Mouse (Mus musculus): ENCODE data around the gene Spef2. TPM values are rescaled to one million over a fixed set of nuclear protein-coding genes. Genes with fewer than 3 reads are reported as not detected.
"Not testable (repeated sequence)": the region's sequence is repeated elsewhere in the genome, so short reads cannot be mapped to it uniquely, and the experiment has no call there.

The Spef2 gene
- polyA plus RNA-seq, 1 experiment from 2014 or later = 1.8 TPM

DNA sequence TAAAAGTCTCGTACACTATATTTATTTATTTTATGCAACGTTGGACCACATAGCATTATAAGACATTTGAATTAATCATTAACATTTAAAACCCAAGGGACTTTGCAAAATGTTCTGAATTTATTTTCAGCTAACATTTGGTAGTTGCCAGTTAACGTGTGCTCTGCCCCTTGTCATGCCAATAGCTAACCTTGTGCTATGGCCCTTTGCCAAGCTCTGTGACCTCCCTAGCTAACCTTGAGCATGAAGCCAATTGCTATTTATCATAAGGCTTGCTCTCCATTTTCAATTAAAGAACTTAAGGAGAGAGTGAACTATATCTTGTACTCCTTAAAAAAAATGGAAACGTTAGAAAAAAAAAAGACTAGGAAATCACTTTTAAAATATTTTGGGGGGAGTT is 175.3 kb downstream of the Spef2 start:
- Histone ChIP-seq H3K4me2 (ENCODE audit: low read length) (no peak overlapping the region), H3K4me3 (ENCODE audit: low read depth, low read length) (no peak overlapping the region), H3K27me3 (replicated peaks; ENCODE audit: control insufficient read depth, insufficient read depth, low read length) (no peaks in the 10 kb centered on the region), H3K9me3 (replicated peaks; ENCODE audit: control insufficient read depth, low read length) (no peaks in the 10 kb centered on the region), H3K36me3 (ENCODE audit: control insufficient read depth, insufficient read depth, low read length) (no peaks in the 10 kb centered on the region), H3K4me1 (ENCODE audit: control insufficient read depth, insufficient read depth, low read length) (no peaks in the 10 kb centered on the region), H3K9ac (ENCODE audit: low read length) (no peak overlapping the region), H3K27ac (ENCODE audit: low read depth, low read length) (no peak overlapping the region)
- 91% methylated on average over 4 of the region's 4 CpGs for WGBS
- ATAC-seq (no peak), DNase-seq (ENCODE audit: low spot score) (no peak)

DNA sequence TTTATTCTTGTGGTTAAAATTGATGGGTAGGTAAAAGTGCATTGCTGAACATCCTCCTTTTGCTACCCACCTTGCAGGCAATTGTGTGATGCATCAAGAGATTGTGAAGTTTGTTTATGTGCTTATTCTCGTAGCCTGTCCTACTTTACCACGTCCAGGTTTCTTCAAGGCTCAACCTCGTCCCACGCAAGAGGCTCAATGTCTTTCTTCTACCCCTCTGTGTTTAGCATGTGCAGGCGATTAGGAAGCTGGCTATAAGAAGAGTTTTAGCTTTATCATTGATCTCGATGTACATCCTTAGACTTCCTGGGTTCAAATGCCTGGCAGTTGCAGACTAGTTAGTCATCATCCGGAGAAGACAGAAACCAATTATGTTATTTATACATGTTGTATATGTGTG is 176.0 kb downstream of the Spef2 start:
- ATAC-seq (no peak), DNase-seq (ENCODE audit: low spot score) (no peak)
- no peak overlapping the region for H3K4me2 ChIP-seq (ENCODE audit: low read length)
- WGBS = 92% methylated on average over 7 of the region's 7 CpGs
- H3K4me3 ChIP-seq (ENCODE audit: low read depth, low read length) = no peak overlapping the region
- H3K9me3 ChIP-seq (replicated peaks; ENCODE audit: control insufficient read depth, low read length) = no peaks in the 10 kb centered on the region
- no peaks in the 10 kb centered on the region for H3K36me3 ChIP-seq (ENCODE audit: control insufficient read depth, insufficient read depth, low read length)
- no peaks in the 10 kb centered on the region for H3K4me1 ChIP-seq (ENCODE audit: control insufficient read depth, insufficient read depth, low read length)
- no peak overlapping the region for H3K27ac ChIP-seq (ENCODE audit: low read depth, low read length)
- no peaks in the 10 kb centered on the region for H3K27me3 ChIP-seq (replicated peaks; ENCODE audit: control insufficient read depth, insufficient read depth, low read length)
- no peak overlapping the region for H3K9ac ChIP-seq (ENCODE audit: low read length)

DNA sequence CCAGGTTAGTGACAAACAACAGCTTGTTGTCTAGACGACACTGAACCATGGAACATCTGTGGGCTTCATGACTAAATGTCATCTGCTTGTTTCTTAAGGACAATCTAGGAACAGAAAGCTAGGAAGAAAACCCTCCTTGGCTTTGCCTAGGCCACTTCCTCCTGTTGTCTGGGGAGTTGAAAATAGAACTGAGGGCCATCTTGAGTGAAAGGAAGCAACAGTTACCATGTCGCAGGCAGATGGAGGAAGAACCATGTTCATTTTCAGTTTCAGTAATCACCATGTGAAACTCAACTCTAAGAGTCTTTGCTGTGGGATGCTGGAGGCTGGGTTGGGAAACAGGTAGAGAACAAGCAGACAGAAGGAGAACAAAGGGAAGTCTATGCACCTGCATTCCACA is 176.8 kb downstream of the Spef2 start:
- ATAC-seq = no peak
- WGBS = 85% methylated on average over 2 of the region's 2 CpGs
- Histone ChIP-seq H3K4me3 (ENCODE audit: low read depth, low read length) (no peak overlapping the region), H3K36me3 (ENCODE audit: control insufficient read depth, insufficient read depth, low read length) (no peaks in the 10 kb centered on the region), H3K9ac (ENCODE audit: low read length) (no peak overlapping the region), H3K27ac (ENCODE audit: low read depth, low read length) (no peak overlapping the region), H3K9me3 (replicated peaks; ENCODE audit: control insufficient read depth, low read length) (no peaks in the 10 kb centered on the region), H3K4me2 (ENCODE audit: low read length) (no peak overlapping the region), H3K27me3 (replicated peaks; ENCODE audit: control insufficient read depth, insufficient read depth, low read length) (no peaks in the 10 kb centered on the region), H3K4me1 (ENCODE audit: control insufficient read depth, insufficient read depth, low read length) (no peaks in the 10 kb centered on the region)
- DNase-seq (ENCODE audit: low spot score) = no peak

DNA sequence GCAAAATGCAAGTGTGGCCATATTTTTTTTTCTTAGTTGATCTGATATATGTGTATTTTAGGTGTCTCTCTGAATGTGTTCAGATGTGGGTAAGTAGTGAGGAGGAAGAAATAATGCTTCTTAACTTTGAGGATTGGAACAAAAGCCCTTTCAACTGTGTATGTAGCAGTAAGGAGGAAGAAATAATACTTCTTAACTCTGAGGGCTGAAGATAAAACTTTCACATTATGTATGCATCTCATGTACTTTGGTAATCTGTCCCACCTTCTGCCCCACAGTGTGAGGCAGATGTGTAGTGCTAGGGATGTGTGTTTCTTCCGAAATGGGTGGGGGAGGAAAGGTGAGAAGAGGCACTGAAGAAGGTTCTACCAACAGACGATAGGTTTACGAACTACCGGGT is 181.4 kb downstream of the Spef2 start:
- Histone ChIP-seq H3K36me3 (ENCODE audit: control insufficient read depth, insufficient read depth, low read length) (no peaks in the 10 kb centered on the region), H3K9ac (ENCODE audit: low read length) (no peak overlapping the region), H3K27ac (ENCODE audit: low read depth, low read length) (no peak overlapping the region), H3K27me3 (replicated peaks; ENCODE audit: control insufficient read depth, insufficient read depth, low read length) (no peaks in the 10 kb centered on the region), H3K9me3 (replicated peaks; ENCODE audit: control insufficient read depth, low read length) (no peaks in the 10 kb centered on the region), H3K4me1 (ENCODE audit: control insufficient read depth, insufficient read depth, low read length) (no peaks in the 10 kb centered on the region), H3K4me2 (ENCODE audit: low read length) (no peak overlapping the region), H3K4me3 (ENCODE audit: low read depth, low read length) (no peak overlapping the region)
- WGBS = 95% methylated on average over 4 of the region's 4 CpGs
- no peak for ATAC-seq
- DNase-seq (ENCODE audit: low spot score) = no peak

DNA sequence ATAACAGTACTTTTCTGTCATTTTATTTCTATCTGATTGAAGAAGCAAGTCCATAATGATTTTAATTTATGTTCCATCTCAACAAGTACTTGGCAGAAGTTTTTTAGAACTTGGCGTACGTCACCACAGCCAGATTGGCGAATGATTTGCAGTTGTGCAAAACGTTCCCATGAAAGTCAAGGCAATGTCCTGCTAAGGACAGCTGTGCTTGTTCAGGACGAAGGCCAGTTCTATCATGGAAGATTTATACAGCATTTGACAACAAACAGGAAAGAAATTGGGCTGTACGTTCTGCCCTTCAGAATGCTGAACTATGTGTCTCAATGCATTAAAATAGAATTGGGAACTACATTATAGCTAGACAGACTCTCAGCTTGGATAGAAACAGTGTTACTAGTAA is 183.3 kb downstream of the Spef2 start:
- Histone ChIP-seq H3K9ac (ENCODE audit: low read length) (no peak overlapping the region), H3K4me2 (ENCODE audit: low read length) (no peak overlapping the region), H3K4me1 (ENCODE audit: control insufficient read depth, insufficient read depth, low read length) (no peaks in the 10 kb centered on the region), H3K36me3 (ENCODE audit: control insufficient read depth, insufficient read depth, low read length) (no peaks in the 10 kb centered on the region), H3K9me3 (replicated peaks; ENCODE audit: control insufficient read depth, low read length) (no peaks in the 10 kb centered on the region), H3K4me3 (ENCODE audit: low read depth, low read length) (no peak overlapping the region), H3K27ac (ENCODE audit: low read depth, low read length) (no peak overlapping the region), H3K27me3 (replicated peaks; ENCODE audit: control insufficient read depth, insufficient read depth, low read length) (no peaks in the 10 kb centered on the region)
- no peak for DNase-seq (ENCODE audit: low spot score)
- ATAC-seq = no peak
- 89% methylated on average over 6 of the region's 6 CpGs for WGBS

DNA sequence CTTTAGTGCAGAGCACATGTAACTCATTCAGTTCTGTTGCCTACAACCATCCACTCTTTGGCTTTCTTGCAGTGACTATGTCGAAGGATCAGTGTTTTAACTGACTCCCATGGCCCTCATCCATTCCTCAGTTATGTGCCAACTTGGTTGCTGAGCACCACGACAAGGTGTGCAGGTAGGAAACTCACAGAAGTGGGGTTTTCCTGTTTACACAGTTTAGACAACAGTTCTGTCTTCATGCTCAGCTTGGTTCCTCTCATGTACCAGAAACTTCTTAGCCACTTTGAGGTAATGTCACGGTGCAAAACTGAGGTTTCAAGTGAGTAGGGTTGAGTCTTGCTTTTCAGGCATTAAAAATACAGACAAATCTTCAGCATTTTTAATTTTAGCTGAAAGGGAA is 184.5 kb downstream of the Spef2 start:
- Histone ChIP-seq H3K27ac (ENCODE audit: low read depth, low read length) (no peak overlapping the region), H3K36me3 (ENCODE audit: control insufficient read depth, insufficient read depth, low read length) (no peaks in the 10 kb centered on the region), H3K4me3 (ENCODE audit: low read depth, low read length) (no peak overlapping the region), H3K27me3 (replicated peaks; ENCODE audit: control insufficient read depth, insufficient read depth, low read length) (no peaks in the 10 kb centered on the region), H3K4me2 (ENCODE audit: low read length) (no peak overlapping the region), H3K9me3 (replicated peaks; ENCODE audit: control insufficient read depth, low read length) (no peaks in the 10 kb centered on the region), H3K9ac (ENCODE audit: low read length) (no peak overlapping the region), H3K4me1 (ENCODE audit: control insufficient read depth, insufficient read depth, low read length) (no peaks in the 10 kb centered on the region)
- WGBS = 81% methylated on average over 3 of the region's 3 CpGs
- DNase-seq (ENCODE audit: low spot score) (no peak), ATAC-seq (no peak)

DNA sequence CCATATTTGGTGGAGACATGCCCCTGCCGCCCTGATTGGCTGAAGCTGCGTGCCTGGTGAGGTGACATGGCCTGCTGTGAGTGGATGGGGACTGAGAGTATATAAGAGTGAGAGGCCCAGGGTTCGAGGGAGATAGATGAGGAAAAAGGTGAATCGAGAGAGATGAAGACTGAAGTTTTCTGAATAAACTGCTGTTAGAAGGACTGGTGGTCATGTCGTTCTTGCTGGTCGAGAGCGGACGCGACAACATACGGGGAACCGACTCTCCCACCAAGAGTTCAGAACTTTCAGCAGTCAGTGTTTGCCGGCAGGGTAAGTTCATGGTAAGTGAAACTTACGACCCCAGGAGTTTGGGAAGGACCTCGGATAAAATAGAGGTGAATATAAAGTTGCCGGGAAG is 191.4 kb downstream of the Spef2 start:
- ATAC-seq; H3K36me3 ChIP-seq (ENCODE audit: control insufficient read depth, insufficient read depth, low read length); H3K9ac ChIP-seq (ENCODE audit: low read length); H3K9me3 ChIP-seq (replicated peaks; ENCODE audit: control insufficient read depth, low read length); H3K4me3 ChIP-seq (ENCODE audit: low read depth, low read length); DNase-seq (ENCODE audit: low spot score); H3K27me3 ChIP-seq (replicated peaks; ENCODE audit: control insufficient read depth, insufficient read depth, low read length); H3K4me1 ChIP-seq (ENCODE audit: control insufficient read depth, insufficient read depth, low read length); H3K27ac ChIP-seq (ENCODE audit: low read depth, low read length); H3K4me2 ChIP-seq (ENCODE audit: low read length): not testable (repeated sequence)
- WGBS = 91% methylated on average over 13 of the region's 15 CpGs

DNA sequence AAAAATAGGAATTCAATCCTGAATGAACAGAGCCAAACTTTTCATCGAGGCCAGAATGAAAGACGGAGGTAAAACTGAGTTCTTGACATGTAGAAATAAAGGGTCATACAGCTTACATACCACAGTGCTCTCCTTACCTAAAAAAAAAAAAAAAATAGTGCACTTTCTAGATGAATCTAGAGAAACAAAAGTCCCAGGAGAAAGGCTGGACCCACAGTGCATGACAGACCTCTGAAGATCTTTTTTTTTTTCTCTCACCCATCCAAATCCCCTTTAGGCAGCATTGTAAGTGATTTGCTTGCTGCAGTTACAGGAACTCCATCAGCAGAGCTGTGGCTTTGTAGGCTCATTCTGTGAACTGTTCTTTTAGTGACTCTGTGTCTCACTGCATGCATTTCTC is 199.7 kb downstream of the Spef2 start:
- Histone ChIP-seq H3K9ac (ENCODE audit: low read length) (no peak overlapping the region), H3K4me3 (ENCODE audit: low read depth, low read length) (no peak overlapping the region), H3K27me3 (replicated peaks; ENCODE audit: control insufficient read depth, insufficient read depth, low read length) (no peaks in the 10 kb centered on the region), H3K4me1 (ENCODE audit: control insufficient read depth, insufficient read depth, low read length) (no peaks in the 10 kb centered on the region), H3K36me3 (ENCODE audit: control insufficient read depth, insufficient read depth, low read length) (no peaks in the 10 kb centered on the region), H3K9me3 (replicated peaks; ENCODE audit: control insufficient read depth, low read length) (no peaks in the 10 kb centered on the region), H3K27ac (ENCODE audit: low read depth, low read length) (no peak overlapping the region), H3K4me2 (ENCODE audit: low read length) (no peak overlapping the region)
- DNase-seq (ENCODE audit: low spot score) (no peak), ATAC-seq (no peak)
- WGBS = 94% methylated on average over 2 of the region's 2 CpGs

DNA sequence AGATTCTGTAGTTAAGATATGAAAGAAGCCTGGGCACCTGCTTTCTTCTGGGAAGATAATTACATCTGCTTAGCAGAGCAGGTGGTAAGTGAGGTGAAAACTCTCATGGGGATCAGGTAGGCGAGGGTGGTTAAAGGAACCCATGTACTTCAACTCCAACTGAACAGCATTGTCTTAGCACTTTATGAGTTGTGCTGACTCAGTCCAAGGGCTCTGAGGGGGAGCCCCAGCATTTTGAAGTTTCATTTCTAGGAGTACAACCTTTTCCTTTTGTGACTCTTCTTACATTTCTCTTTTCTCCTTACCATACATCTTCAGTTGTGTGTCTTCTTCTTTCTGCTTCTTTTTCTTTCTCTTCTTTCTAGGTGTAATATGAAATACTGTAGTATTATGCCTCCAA is 213.5 kb downstream of the Spef2 start:
- Histone ChIP-seq H3K4me2 (ENCODE audit: low read length) (no peak overlapping the region), H3K9me3 (replicated peaks; ENCODE audit: control insufficient read depth, low read length) (no peaks in the 10 kb centered on the region), H3K27me3 (replicated peaks; ENCODE audit: control insufficient read depth, insufficient read depth, low read length) (no peaks in the 10 kb centered on the region), H3K4me3 (ENCODE audit: low read depth, low read length) (no peak overlapping the region), H3K4me1 (ENCODE audit: control insufficient read depth, insufficient read depth, low read length) (no peaks in the 10 kb centered on the region), H3K36me3 (ENCODE audit: control insufficient read depth, insufficient read depth, low read length) (no peaks in the 10 kb centered on the region), H3K9ac (ENCODE audit: low read length) (no peak overlapping the region), H3K27ac (ENCODE audit: low read depth, low read length) (no peak overlapping the region)
- DNase-seq (ENCODE audit: low spot score) (no peak), ATAC-seq (no peak)
- WGBS = 82% methylated on average over 1 of the region's 1 CpGs
